Mouse (Mus musculus): ENCODE measurements around the gene Pih1d1. TPM values are rescaled to one million over a fixed set of nuclear protein-coding genes. Genes with fewer than 3 reads are reported as not detected.
A peak's percentile ranks its signal among the peaks of the same experiment; 100 is the strongest.
"Not testable (repeated sequence)": the region's sequence is repeated elsewhere in the genome, so short reads cannot be mapped to it uniquely, and the experiment has no call there.

Gene Pih1d1
- polyA plus RNA-seq (2017; shearing (Covaris generic)): 10 to 100 TPM; 42.9 to 50.6 (median 50.5) TPM

- ATAC-seq: peak; percentile 98
Observed at GRCm38 (mm10) chr7:45154096-45154992, at the start of gene Pih1d1, which contains the start of gene Aldh16a1. Gene Pih1d1, plus strand, starts transcription at chr7:45154303. Gene Aldh16a1, minus strand, starts transcription at chr7:45154584.

- ATAC-seq: no peak
Observed at GRCm38 (mm10) chr7:45104941-45105340, 49.2 kb upstream of the Pih1d1 start.

GRCm38 (mm10) chr7:45105491-45105890 is 48.6 kb upstream of the Pih1d1 start:
- ATAC-seq: no peak

- ATAC-seq: no peak
Observed at GRCm38 (mm10) chr7:45106441-45106840, 47.7 kb upstream of the Pih1d1 start.

- no peak for ATAC-seq
Observed at GRCm38 (mm10) chr7:45107052-45107645, 47.0 kb upstream of the Pih1d1 start.

GRCm38 (mm10) chr7:45110089-45110488 is 44.0 kb upstream of the Pih1d1 start:
- ATAC-seq: not testable (repeated sequence)

GRCm38 (mm10) chr7:45111940-45112339 is 42.2 kb upstream of the Pih1d1 start:
- no peak for ATAC-seq

GRCm38 (mm10) chr7:45112529-45112928 is 41.6 kb upstream of the Pih1d1 start:
- ATAC-seq: no peak

- no peak for ATAC-seq
Observed at GRCm38 (mm10) chr7:45113476-45113875, 40.6 kb upstream of the Pih1d1 start.

GRCm38 (mm10) chr7:45117566-45117965 is 36.5 kb upstream of the Pih1d1 start:
- no peak for ATAC-seq

GRCm38 (mm10) chr7:45118336-45118735 is 35.8 kb upstream of the Pih1d1 start:
- no peak for ATAC-seq

- no peak for ATAC-seq
Observed at GRCm38 (mm10) chr7:45119780-45120709, 34.1 kb upstream of the Pih1d1 start.

GRCm38 (mm10) chr7:45121404-45121803 is 32.7 kb upstream of the Pih1d1 start:
- ATAC-seq: peak; percentile 64

- no peak for ATAC-seq
Observed at GRCm38 (mm10) chr7:45121966-45122365, 32.1 kb upstream of the Pih1d1 start.

- ATAC-seq: no peak
Observed at GRCm38 (mm10) chr7:45122561-45123185, 31.4 kb upstream of the Pih1d1 start.

GRCm38 (mm10) chr7:45123186-45123570 is 30.9 kb upstream of the Pih1d1 start:
- ATAC-seq: no peak

- ATAC-seq: peak; percentile 63
Observed at GRCm38 (mm10) chr7:45124224-45125143, 29.6 kb upstream of the Pih1d1 start, which contains the start of gene Rps11. Gene Rps11, minus strand, starts transcription at chr7:45124439.

GRCm38 (mm10) chr7:45125144-45125600 is 28.9 kb upstream of the Pih1d1 start:
- no peak for ATAC-seq

GRCm38 (mm10) chr7:45125649-45126048 is 28.5 kb upstream of the Pih1d1 start:
- ATAC-seq: not testable (repeated sequence)

- ATAC-seq: no peak
Observed at GRCm38 (mm10) chr7:45126147-45126843, 27.8 kb upstream of the Pih1d1 start.
